Mouse (Mus musculus) stomach, postnatal 0 days (tissue): ENCODE measurements around the gene Pkp2. TPM values are rescaled to one million over a fixed set of nuclear protein-coding genes. Genes with fewer than 3 reads are reported as not detected.

ENCODE experiments used
- ATAC-seq: fragments of 200-750 bp; cut with Nextera tagmentation; 2 replicates; pipeline ENCODE4 v1.8.0; 2017; ENCODE audit not compliant: low FRiP score, low TSS enrichment
- DNase-seq: peaks from one replicate; pipeline ENCODE4 v3.0.0-alpha.2; 2016; ENCODE audit warnings: low spot score
- H3K27ac ChIP-seq: fragments of 300-500 bp; sonication (generic); replicated peaks from 2 replicates; pipeline ENCODE4 v1.5.1; 2014; ENCODE audit warnings: mild to moderate bottlenecking, control low read depth
- H3K27me3 ChIP-seq: fragments of 300-500 bp; sonication (generic); 2 replicates; pipeline ENCODE4 v1.6.1; 2014; ENCODE audit warnings: low read length; ENCODE audit not compliant: control insufficient read depth, insufficient read depth
- H3K36me3 ChIP-seq: fragments of 300-500 bp; sonication (generic); 2 replicates; pipeline ENCODE4 v1.6.1; 2014; ENCODE audit warnings: low read length, mixed read lengths; ENCODE audit not compliant: control insufficient read depth, insufficient read depth
- H3K4me1 ChIP-seq: fragments of 300-500 bp; sonication (generic); replicated peaks from 2 replicates; pipeline ENCODE4 v1.6.1; 2014; ENCODE audit warnings: antibody characterized with exemption; ENCODE audit not compliant: control insufficient read depth, insufficient read depth
- H3K4me2 ChIP-seq: fragments of 300-500 bp; sonication (generic); replicated peaks from 2 replicates; pipeline ENCODE4 v1.6.1; 2014; ENCODE audit warnings: low read depth, mild to moderate bottlenecking, control low read depth, moderate library complexity
- H3K4me3 ChIP-seq: fragments of 300-500 bp; sonication (generic); 2 replicates; pipeline ENCODE4 v1.5.1; 2014; ENCODE audit warnings: low read depth, low read length, control low read depth
- H3K9ac ChIP-seq: fragments of 300-500 bp; sonication (generic); 2 replicates; pipeline ENCODE4 v1.6.1; 2014; ENCODE audit warnings: mild to moderate bottlenecking, low read length, control low read depth, mixed read lengths
- H3K9me3 ChIP-seq: fragments of 300-500 bp; sonication (generic); 2 replicates; pipeline ENCODE4 v1.6.1; 2016; ENCODE audit warnings: low read length; ENCODE audit not compliant: control insufficient read depth
- CTCF ChIP-seq: IDR thresholded peaks from 2 replicates; pipeline ENCODE4 v1.5.1; 2016; ENCODE audit warnings: antibody characterized with exemption, low read depth, mild to moderate bottlenecking, moderate library complexity
- EP300 ChIP-seq: optimal IDR thresholded peaks from 2 replicates; pipeline ENCODE3; 2016; ENCODE audit warnings: antibody characterized with exemption
- WGBS: fragments of 180-500 bp; shearing (Covaris S2); extraction: QIAGEN DNeasy Blood & Tissue Kit; methylation state at CpG from one replicate; pipeline ENCODE4 v1.1.7; 2014; 5-methylcytosine and 5-hydroxymethylcytosine counted together
- polyA plus RNA-seq: library from polyadenylated mRNA; unstranded; fragments of >200 nt; fragmentation: Nextera tagmentation; extraction: Ambion mirVana; gene quantifications from 2 replicates; pipeline ENCODE4 v1.2.1, GENCODE M21; 2015

Gene Pkp2
- polyA plus RNA-seq, 1 experiment from 2014 or later, result 12.5 TPM

DNA sequence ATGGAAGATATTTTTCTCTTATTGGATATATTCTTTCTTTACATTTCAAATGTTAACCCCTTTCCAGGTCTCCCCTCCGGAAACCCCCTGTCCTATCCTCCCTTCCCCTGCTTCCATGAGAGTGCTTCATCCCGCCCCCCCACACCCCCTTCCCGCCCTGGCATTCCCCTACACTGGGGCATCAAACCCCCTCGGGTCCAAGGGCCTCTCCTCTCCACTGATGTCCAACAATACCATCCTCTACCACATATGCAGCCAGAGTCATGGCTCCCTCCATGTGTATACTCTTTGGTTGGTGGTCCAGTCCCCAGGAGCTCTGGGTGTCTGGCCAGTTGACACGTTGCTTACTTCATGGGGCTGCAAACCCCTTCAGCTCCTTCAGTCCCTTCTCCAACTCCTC lies 98.2 kb downstream of the Pkp2 start:
- no peak overlapping the region for H3K4me3 ChIP-seq
- no peaks in the 10 kb centered on the region for H3K27me3 ChIP-seq
- H3K36me3 ChIP-seq, result peaks cover 5% of the 10 kb centered on the region; the same call in 1 of the 2 replicates
- H3K27ac ChIP-seq, result no peak overlapping the region
- H3K9me3 ChIP-seq, result no peaks in the 10 kb centered on the region
- no peak overlapping the region for H3K9ac ChIP-seq
- WGBS, result 91% methylated on average over 5 of the region's 5 CpGs
- no peaks in the 10 kb centered on the region for H3K4me1 ChIP-seq
- H3K4me2 ChIP-seq, result no peak overlapping the region
- ATAC-seq (no peak), DNase-seq (no peak)
- no peak for TF ChIP-seq CTCF
- TF ChIP-seq EP300, result no peak

Other genes with a start within 250 kb of the Pkp2 start
- gene Yars2, start 89.6 kb downstream of the Pkp2 start, polyA plus RNA-seq, result 22.6 and 25.0 TPM in 2 replicates
- gene Dnm1l, start 145.6 kb downstream of the Pkp2 start, polyA plus RNA-seq, result 30.8 and 34.0 TPM in 2 replicates